Mouse (Mus musculus): ENCODE measurements around the gene Spdya.
"Not testable (repeated sequence)": the region's sequence is repeated elsewhere in the genome, so short reads cannot be mapped to it uniquely, and the experiment has no call there.

Gene Spdya

DNA sequence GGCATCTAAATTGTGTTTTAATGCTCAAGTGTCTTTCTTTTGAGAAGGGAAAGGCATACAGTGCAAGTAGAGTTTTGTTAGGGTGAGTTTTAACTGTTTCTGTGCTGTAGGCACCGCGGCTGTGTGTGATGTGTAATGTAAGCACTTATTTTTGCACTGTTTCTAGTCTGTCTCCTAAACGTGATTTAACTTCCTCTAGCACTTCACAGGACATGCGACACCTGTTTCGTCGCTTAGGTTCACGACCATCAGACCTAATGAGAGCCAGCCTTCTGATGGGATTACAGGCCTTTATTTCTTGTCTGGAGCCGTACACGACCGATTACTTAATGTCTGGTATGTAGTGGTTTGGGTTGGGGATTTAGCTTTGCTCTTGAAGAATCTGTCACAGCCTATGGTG is 79.9 kb downstream of the Spdya start:
- DNase-seq (ENCODE audit: low read depth, low spot score), result no peak

DNA sequence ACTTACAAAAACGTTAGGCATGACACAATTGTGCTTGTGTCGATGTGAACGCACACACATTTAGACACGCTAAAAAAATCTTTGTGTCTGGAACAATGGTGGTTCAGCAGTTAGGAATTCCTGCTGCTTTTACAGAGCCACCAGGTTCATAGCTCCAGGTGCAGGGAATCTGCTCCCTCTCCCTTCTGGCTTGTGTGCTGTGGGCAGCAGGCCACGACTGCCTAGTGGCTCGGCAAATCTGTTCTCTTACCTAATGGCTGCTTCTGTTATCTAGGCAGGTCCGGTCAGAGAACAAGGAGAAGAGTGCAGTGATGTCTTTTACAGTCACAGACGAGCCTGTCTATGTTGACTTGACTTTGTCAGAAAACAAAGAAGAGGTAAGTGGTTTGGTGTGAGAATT is 81.5 kb downstream of the Spdya start:
- no peak for DNase-seq (ENCODE audit: low read depth, low spot score)

DNA sequence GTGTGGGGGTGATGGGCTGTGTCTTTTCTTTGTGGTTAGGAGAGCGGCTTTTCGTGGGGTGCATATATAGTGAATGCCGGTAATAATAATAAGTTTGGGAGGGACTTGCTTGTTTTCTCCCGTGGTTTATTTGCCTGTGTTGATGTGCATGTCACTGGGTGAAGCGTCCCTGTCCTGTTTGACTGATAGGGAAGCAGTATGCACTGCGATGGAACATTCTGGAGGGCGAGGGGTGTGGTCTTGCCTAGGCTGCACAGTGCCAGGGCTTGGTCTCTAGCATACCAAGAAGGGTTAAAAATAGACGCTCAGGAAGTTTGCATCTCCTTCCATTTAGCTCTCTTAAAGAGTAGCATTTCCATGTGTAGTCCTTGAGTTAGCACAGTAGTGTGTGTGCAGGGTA is 84.9 kb downstream of the Spdya start:
- DNase-seq (ENCODE audit: low read depth, low spot score), result no peak

DNA sequence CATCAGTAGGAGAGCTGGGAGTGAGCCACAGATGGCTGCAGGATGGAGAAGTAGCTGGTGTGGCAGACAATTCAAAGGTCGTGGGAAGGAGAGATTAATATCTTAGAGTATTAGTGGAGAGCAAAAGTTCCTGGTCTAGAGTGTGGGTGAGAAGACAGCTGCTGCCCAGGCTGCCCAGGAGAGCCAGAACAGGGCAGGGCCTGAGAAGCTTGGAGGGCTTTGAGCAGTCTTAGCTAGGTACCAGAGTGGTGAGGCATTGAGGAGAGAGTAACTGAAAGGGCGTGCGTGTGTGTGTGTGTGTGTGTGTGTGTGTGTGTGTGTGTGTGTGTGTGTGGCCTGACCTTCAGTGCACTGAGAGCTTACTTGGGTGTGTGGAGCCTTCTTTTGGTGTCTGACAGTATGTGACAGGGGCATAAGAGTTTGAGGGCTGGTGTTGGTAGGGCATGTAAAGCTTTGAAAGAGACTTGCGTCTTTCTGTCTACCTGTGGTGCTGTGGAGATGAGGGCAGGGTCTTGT is 85.9 kb downstream of the Spdya start:
- DNase-seq (ENCODE audit: low read depth, low spot score), result no peak

DNA sequence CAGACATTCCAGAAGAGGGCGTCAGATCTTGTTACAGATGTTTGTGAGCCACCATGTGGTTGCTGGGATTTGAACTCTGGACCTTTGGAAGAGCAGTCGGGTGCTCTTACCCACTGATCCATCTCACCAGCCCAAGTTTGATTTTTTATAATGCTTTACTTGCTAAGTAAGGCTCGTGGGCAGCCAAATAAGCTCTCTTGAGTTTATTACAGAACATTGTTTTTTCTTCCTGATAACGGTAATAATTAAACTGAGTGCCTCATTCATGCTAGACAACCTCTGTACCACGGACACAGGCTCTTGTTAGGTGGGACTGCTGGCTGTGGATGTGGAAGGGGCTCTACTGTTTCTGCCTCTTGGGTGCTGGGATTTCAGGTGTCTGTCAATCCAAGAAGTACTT is 87.2 kb downstream of the Spdya start:
- not testable (repeated sequence) for DNase-seq (ENCODE audit: low read depth, low spot score)

Measured in mesoderm, embryonic 11.5 days (tissue).